In the genomic region with DNA sequence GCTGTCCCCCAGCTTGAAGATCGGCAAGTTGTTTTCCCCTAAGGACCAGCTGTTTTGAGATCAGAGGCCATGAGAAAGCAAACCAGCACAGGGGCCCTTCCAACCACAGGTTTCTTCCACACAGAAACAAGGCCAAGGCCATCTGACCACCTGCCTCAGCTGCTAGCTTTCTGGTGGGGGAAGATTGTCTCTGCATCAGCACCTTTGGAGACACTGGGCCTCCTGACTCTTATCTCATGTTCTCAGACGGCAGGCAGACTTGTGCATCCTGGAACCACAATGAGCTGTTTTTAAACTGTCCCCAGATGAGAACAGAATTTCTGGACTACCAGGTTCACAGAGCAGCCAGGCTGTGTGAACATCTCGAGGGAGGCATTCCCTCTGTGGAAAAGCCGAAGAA, we compare ENCODE assay signal across 26 mouse cellular contexts. TPM values are rescaled to one million over a fixed set of nuclear protein-coding genes. Genes with fewer than 3 reads are reported as not detected.
A peak's percentile ranks its signal among the peaks of the same experiment; 100 is the strongest.
DNase-seq lines count a peak whose midpoint lies in the region; ATAC-seq and TF ChIP-seq lines count a peak whose summit lies in the region.
"Had no signal": no experiment of that assay in that cellular context is flagged by ENCODE, and none has a peak within 500 bp of the region (broad histone marks: within the 10 kb centered on the region; RNA-seq: fewer than 3 reads in every experiment).

No protein-coding gene starts in this region.

- H3K27ac ChIP-seq in left cerebral cortex, adult 2 months, result peak overlapping the region; percentile 16; the same call in 1 of the 2 replicates
- no peak overlapping the region for H3K27ac ChIP-seq in liver, embryonic 14.5 days
- H3K27ac ChIP-seq in intestine, embryonic 15.5 days, result no peak overlapping the region
- H3K27ac ChIP-seq: embryonic facial prominence, embryonic 15.5 days; forebrain, embryonic 10.5 days; hindbrain, embryonic 15.5 days; lung, embryonic 15.5 days; midbrain, embryonic 10.5 days had no signal

- H3K4me1 ChIP-seq in liver, embryonic 14.5 days (replicated peaks; ENCODE audit: control insufficient read depth in 2 of 2, insufficient read depth in 2 of 2, low read length in 1 of 2), result peaks cover 0 to 5% of the 10 kb centered on the region in 2 experiments; a peak in 2 of 4 replicates
- H3K4me1 ChIP-seq in intestine, embryonic 15.5 days (replicated peaks), result no peaks in the 10 kb centered on the region
- H3K4me1 ChIP-seq: embryonic facial prominence, embryonic 15.5 days; lung, embryonic 15.5 days had no signal

- TF ChIP-seq CTCF in left cerebral cortex, adult 2 months (IDR thresholded peaks at IDR 0.05), result no peak
- no peak for TF ChIP-seq CTCF in liver, embryonic 14.5 days (IDR thresholded peaks at IDR 0.05; ENCODE audit: low read depth)

- H3K27me3 ChIP-seq in liver, embryonic 14.5 days (ENCODE audit: control insufficient read depth, insufficient read depth, low read length), result no peaks in the 10 kb centered on the region; the same call in 1 of the 2 replicates
- H3K27me3 ChIP-seq in intestine, embryonic 15.5 days (replicated peaks), result no peaks in the 10 kb centered on the region
- H3K27me3 ChIP-seq: hindbrain, embryonic 15.5 days had no signal

- H3K36me3 ChIP-seq in liver, embryonic 14.5 days (replicated peaks; ENCODE audit: control insufficient read depth, insufficient read depth, low read depth), result no peaks in the 10 kb centered on the region
- no peaks in the 10 kb centered on the region for H3K36me3 ChIP-seq in intestine, embryonic 15.5 days
- H3K36me3 ChIP-seq: embryonic facial prominence, embryonic 15.5 days; forebrain, embryonic 10.5 days; hindbrain, embryonic 15.5 days; lung, embryonic 15.5 days; midbrain, embryonic 10.5 days had no signal

- H3K9ac ChIP-seq in liver, embryonic 14.5 days (replicated peaks), result no peak overlapping the region
- no peak overlapping the region for H3K9ac ChIP-seq in intestine, embryonic 15.5 days
- H3K9ac ChIP-seq: embryonic facial prominence, embryonic 15.5 days; hindbrain, embryonic 15.5 days; lung, embryonic 15.5 days had no signal

- no peak overlapping the region for H3K4me2 ChIP-seq in liver, embryonic 14.5 days (ENCODE audit: low read depth)
- H3K4me2 ChIP-seq in intestine, embryonic 15.5 days (replicated peaks), result no peak overlapping the region
- H3K4me2 ChIP-seq: embryonic facial prominence, embryonic 15.5 days; hindbrain, embryonic 15.5 days; lung, embryonic 15.5 days had no signal

- intact Hi-C loops in left cerebral cortex, adult 2 months (cut with DNase I), result loop anchor here (2.0 to 10.0 kb wide), 2 partner anchors 36 to 130 kb away; a partner anchor contains a TSS
- intact Hi-C loops in left cerebral cortex, postnatal 10 days (cut with DNase I), result no loop called here

- no peak overlapping the region for H3K4me3 ChIP-seq in left cerebral cortex, adult 2 months
- no peak overlapping the region for H3K4me3 ChIP-seq in liver, embryonic 14.5 days (ENCODE audit: insufficient read depth in 1 of 2, low read depth in 2 of 2, low read length in 2 of 2)
- H3K4me3 ChIP-seq in intestine, embryonic 15.5 days (replicated peaks), result no peak overlapping the region
- H3K4me3 ChIP-seq: embryonic facial prominence, embryonic 15.5 days; forebrain, embryonic 10.5 days; hindbrain, embryonic 15.5 days; lung, embryonic 15.5 days; midbrain, embryonic 10.5 days had no signal

- 22% methylated on average over 4 of the region's 4 CpGs for whole genome bisulfite sequencing in liver, embryonic 14.5 days (ENCODE audit: insufficient replicate concordance)
- 69% methylated on average over 4 of the region's 4 CpGs for WGBS in intestine, embryonic 15.5 days

- TF ChIP-seq EP300 in liver, embryonic 14.5 days (IDR thresholded peaks at IDR 0.05; ENCODE audit: low read depth), result peak; percentile 74

- ATAC-seq in liver, embryonic 14.5 days (ENCODE audit: insufficient read depth), result peak; percentile 81
- ATAC-seq in megakaryocyte, adult 5-6 weeks (ENCODE audit: poor library complexity, severe bottlenecking), result no peak
- ATAC-seq in intestine, embryonic 15.5 days, result no peak
- ATAC-seq: forebrain, embryonic 16.5 days; intestine, embryonic 16.5 days had no signal

- H3K9me3 ChIP-seq in liver, embryonic 14.5 days (ENCODE audit: control insufficient read depth, low read length), result no peaks in the 10 kb centered on the region
- H3K9me3 ChIP-seq in intestine, embryonic 15.5 days, result no peaks in the 10 kb centered on the region
- H3K9me3 ChIP-seq: embryonic facial prominence, embryonic 15.5 days; forebrain, embryonic 10.5 days; hindbrain, embryonic 15.5 days; lung, embryonic 15.5 days; midbrain, embryonic 10.5 days had no signal

- DNase-seq in left cerebral cortex, adult 2 months (ENCODE audit: extremely low spot score in 1 of 2, low spot score in 2 of 2), result no peak
- DNase-seq in left cerebral cortex, postnatal 10 days (ENCODE audit: extremely low spot score in 1 of 2, low spot score in 2 of 2), result no peak
- DNase-seq in c-Kit-positive CD71-positive TER-119-negative erythroid progenitor cells, embryonic 14.5 days (ENCODE audit: low read depth), result peak; percentile 62
- peak; percentile 20 to 67 (median 62) for DNase-seq in liver, embryonic 14.5 days (ENCODE audit: low read depth in 3 of 3, low spot score in 3 of 3)
- no peak for DNase-seq in adrenal gland, adult (ENCODE audit: inconsistent age in 2 of 2, low spot score in 1 of 2)
- DNase-seq: cerebellum, adult 9-10 months; gastrocnemius, postnatal 14 days; heart, adult 18-20 months; kidney, adult 9 months; kidney, postnatal 14 days; layer of hippocampus, postnatal 36 days; lung, postnatal 36 days; right cerebral cortex, postnatal 4 days; thymus, adult 18-20 months; thymus, postnatal 36 days had no signal

RNA-seq across cellular contexts. Expression of a gene that starts 21.5 kb away (rescaled TPM):
- 1 to 10 TPM; 3.6 to 5.1 TPM for total RNA-seq in left cerebral cortex, adult 2 months (2021)
- 1 to 10 TPM; 1.9 to 2.2 TPM for total RNA-seq in left cerebral cortex, postnatal 10 days (2021)
- polyA plus RNA-seq in liver, embryonic 14.5 days (2012; rRNA removed), result 0.01 TPM in 1 of 2 replicates, not detected in the other
- polyA plus RNA-seq in liver, embryonic 14.5 days (2014; fragmentation: Nextera tagmentation; extraction: Ambion mirVana), result not detected in 2 replicates
- total RNA-seq in megakaryocyte, adult 5-6 weeks (2015), result not detected in 2 replicates
- not detected in 2 replicates for total RNA-seq in megakaryocyte, adult 5-6 weeks (2017)
- polyA plus RNA-seq in intestine, embryonic 15.5 days (2015; fragmentation: Nextera tagmentation; extraction: Ambion mirVana), result 0.13 and 0.31 TPM in 2 replicates
- total RNA-seq: hematopoietic stem cell, adult 5-6 weeks had no signal
- polyA plus RNA-seq: heart, embryonic 14.5 days had no signal

Comparison
In these comparisons a context has a peak if more than half of its experiments do, and no peak if none do; other contexts are left out.
1. DNase-seq: peak in c-Kit-positive CD71-positive TER-119-negative erythroid progenitor cells, embryonic 14.5 days (single experiment) and liver, embryonic 14.5 days (3 of 3); none in left cerebral cortex, adult 2 months (0 of 2), left cerebral cortex, postnatal 10 days (0 of 2) and adrenal gland, adult (0 of 2).